Mouse (Mus musculus): ENCODE results near the gene Gm10447.

The Gm10447 gene

DNA sequence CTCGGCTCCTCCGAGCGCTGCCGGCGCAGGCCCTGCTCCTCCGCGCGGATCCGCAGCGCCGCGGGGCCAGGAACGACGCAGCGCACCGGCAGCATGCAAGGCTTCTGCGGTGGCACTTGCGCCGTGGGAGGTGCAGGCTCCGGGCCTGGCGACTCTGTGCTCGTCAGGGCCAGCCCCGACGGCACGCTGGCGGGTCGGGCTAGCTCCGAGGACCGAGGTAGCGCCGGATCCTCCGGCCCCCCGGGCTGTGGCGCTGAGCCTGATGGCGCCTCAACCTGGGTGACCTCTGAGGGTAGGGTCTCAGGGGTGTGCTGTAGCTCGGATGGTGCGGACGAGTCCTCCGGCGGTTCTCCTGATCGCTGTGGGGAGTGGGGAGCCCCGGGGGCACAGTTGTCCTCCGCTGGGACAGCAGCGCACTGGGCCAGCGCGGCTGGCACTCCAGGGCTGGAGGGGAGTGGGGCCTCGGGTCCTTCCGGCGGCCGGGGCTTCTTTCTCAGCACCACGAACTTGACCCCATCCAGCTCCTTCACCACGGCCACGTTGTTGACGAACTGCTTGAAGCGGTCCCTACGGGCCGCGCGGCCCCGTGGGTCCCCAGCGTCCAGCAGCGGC lies 22.4 kb upstream of the Gm10447 start:
- in situ Hi-C loops (cut with MboI, MseI): no loop called here

DNA sequence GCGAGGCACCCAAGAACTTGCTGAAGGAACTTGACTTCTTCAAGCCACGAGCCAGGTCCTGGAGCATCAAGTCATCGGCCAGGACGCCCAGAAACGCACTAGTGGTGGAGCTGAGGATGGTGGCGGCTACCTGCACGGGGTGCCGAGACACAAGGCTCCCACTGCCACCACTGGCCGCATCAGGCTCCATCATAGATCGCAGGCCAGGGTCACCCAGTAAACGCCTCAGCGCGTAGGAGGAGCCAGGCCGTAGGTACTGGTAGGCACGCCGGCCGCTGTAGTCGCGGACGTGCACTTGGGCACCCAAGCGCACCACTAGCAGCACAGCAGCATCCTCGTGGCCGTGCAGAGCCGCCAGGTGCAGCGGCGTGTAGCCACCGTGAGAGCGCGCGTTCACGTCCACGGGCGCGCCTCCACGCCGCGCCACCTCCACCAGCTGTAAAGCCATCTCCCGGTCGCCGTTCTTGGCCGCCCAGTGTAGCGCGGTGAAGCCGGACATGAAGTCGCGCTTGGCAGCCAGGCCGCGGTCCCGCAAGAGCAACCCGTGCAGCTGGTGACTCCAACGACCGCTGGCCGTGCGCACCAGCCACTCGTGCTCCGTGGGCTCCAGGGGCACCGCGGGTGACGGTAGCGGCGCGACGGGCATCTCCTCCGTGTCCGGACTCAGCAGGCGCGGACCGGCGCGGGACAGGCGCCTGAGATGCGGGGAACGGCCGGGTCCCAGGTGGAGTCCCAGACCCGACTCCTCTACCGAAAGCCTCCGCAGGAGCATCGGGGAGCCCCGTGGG lies 21.7 kb upstream of the Gm10447 start:
- in situ Hi-C loops (cut with MboI, MseI): no loop called here

DNA sequence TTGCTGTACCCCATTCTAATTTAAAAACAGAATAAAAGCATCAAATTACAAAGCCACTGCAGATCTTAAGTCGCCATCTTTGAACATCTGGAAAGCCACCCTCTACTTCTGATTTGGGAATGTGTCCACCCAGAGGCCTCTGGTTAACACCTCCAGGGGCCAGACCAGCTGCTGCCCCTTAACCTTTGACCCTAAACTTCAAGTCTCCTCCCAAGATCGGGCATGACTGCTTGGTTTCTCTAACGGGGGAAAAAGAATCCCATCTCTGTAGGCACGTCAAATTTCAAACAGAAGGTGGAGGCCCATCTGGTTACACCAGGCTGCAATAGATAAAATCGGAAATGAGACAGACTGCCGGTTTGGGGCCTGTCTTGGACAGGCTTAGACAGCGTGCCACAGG lies 20.9 kb upstream of the Gm10447 start:
- in situ Hi-C loops (cut with MboI, MseI): no loop called here

DNA sequence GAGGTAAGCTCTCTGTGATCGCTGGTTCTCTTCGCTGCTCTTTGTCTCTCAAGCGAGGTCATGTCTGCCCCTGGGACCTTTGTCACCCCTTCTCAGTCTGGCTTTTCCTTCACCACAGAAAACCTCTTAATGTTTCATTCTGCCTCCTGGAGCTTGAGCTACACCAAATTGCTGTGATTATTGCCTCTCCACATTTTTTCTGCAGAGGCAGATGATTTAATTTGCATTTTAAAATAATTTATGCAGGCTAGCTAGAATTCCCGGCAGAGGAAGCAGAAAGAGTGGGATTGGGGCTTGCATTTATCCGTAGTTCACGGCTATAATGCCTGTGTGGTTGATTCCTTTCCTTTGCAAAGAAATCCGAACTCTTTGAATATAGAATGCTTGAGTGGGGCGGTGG lies 18.7 kb upstream of the Gm10447 start:
- in situ Hi-C loops (cut with MboI, MseI): no loop called here

DNA sequence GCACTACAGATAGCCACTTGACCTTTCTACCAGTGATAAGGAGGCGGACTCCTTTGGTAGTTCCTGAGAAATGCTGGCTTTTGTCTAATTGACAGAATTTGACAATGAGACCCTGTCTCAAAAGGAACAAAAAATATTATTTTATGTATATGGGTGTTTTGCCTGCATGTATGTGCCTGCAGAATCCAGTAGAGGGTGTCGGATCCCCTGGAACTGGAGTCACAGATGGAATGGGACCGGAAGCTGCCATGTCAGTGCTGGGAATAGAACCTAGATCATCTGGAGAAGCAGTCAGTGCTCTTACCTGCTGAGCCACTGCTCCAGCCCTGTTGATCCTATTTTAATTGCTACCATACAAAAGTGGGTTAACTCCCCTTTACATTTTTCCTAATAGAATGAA lies 15.8 kb upstream of the Gm10447 start:
- in situ Hi-C loops (cut with MboI, MseI): no loop called here

DNA sequence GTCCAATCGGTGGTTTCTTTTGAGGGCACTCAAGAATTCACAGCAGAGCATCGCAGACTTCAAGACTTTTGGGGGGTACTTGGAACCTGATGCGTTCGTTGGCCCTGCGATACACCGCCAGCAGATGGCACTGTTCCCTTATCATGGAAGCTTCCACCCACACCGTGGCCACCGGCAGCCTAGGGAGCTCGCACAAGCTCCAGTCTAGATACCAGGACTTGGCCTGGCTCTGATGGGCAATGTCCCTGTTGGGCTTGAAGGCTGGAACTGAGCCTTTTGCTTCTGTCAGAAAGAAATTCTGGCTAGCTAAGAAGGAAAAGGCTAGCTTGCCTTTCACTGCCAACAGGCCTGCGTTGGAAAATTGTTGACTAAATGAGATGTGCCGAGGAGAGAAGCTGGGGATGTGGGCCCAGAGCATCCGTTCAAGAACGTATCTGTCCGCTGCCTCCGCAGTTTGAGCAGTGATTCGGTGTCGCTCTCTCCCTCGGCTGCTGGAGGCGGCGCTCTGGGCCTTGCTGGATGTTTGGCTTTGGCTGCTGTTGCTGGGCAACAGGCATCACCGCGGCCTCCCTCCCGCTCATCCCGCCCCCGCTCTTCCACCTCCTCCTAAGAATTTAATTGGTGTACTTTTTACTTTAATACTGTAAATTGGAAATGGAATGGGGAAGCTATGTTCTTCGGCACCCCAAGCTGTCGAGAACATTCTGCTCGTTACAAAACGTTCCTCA lies 13.2 kb upstream of the Gm10447 start, which contains the start of gene Gm9837:
Gm9837 (minus strand) TSS at position 512 of the 728 bp plus-strand sequence.
- in situ Hi-C loops (cut with MboI, MseI): loop anchor here in 1 of 2 experiments (5.0 kb wide), 1 partner anchor 267 kb away; no protein-coding TSS in a partner anchor

DNA sequence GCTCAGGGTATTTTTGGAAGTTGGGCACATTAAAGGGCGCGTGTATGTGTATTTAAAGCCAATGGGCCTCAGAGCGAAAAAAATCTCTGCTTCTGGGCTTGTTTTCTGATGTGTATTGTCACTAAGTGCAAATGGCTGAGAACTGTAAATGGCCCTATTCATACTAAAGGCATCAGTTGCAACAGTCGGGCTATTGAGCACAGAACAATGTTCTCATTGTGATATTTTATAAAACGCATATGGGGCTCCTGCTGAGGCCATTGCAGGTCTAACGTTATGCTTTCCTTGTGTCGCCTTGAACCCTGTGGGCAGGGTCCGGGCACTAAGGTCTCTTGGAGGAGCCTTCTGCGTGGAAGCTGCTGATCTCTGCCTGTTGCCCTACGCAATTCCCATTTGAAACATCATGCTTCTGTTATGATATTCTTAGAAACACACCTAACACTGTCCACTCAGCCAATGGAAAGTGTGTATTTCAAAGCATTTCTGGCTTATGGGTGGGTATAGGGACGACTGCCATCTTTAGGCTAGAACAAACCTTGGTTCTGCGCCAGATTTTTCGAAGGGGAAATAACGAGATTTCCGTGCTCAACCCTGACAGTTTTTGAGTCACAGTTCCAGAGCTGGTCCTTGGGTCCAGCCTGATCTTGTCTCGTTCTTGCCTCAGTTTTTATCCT lies 12.5 kb upstream of the Gm10447 start:
- in situ Hi-C loops (cut with MboI, MseI): loop anchor here in 1 of 2 experiments (5.0 kb wide), 1 partner anchor 268 kb away; no protein-coding TSS in a partner anchor

DNA sequence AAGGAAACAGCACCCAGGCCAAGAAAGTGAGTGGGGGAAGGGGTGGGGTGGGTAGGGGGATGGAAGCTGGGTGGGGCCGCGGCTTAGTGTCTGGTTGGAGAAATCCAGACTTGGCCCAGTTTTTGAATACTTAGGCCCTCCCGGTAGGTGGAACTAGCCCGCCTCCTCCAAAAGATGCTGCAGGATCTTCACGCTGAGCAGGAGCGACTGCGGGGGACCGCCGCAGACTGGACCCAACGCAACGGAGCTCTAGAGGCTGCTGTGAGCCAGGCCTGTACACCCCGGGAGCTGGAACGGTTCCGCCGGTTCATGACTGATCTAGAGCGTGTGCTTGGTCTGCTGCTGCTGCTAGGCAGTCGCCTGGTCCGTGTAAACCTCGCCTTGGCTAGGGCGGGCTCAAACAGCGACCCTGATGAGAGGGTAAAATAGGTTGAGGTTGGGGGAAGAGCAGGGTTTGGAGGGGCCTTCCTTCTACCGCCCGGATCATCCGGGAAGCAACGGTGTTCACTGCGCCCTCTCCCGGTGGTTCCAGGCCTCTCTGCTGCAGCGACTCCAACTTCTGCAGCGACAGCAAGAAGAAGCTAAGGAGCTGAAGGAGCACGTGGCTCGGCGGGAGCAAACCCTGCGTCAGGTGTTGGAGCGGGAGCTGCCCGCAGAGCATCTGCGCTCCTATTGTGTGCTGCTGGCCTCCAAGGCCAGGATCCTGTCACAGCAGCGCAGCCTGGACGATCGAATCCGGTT lies 9.5 kb upstream of the Gm10447 start:
- in situ Hi-C loops (cut with MboI, MseI): loop anchor here in 1 of 2 experiments (5.0 kb wide), 1 partner anchor 271 kb away; no protein-coding TSS in a partner anchor

DNA sequence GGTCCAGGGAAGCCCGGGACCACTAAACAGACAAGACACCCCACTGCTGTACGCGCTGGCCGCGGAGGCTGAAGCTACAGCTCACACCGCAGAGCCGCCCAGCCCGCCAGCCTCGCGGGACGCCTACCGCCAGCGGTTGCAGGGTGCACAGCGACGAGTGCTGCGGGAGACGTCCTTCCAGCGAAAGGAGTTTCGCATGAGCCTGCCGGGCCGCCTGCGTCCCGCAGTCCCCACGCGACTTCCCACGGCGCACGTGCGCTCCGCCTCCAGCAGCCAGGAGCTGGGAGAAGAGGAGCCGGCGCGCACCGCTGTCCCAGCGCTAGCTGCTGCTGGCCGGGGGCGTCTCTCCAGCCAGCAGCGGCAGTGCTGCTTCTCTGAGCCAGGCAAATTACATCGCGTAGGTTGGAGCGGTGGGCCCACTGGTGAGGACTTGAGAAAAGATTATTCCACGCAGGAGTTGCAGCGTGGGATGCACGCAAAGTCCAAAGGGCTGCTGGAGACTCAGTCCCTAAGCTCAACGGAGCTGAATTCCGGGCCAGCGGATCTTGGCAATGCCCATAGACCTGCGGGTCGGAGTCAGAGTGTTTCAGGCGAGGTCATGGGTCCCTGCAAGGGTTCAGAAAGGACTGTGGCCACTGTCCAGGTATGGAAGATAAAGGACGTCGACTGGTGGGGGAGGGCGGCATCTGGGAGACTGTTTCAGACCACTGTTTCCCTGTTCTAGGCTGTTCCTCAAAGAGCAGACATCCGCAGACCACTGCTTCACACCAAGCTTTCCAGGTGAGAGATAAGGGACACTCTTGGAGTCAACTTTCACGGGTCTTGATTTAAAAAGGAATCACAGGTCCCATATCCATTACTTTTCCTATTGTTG lies 6.9 kb upstream of the Gm10447 start:
- in situ Hi-C loops (cut with MboI, MseI): no loop called here

DNA sequence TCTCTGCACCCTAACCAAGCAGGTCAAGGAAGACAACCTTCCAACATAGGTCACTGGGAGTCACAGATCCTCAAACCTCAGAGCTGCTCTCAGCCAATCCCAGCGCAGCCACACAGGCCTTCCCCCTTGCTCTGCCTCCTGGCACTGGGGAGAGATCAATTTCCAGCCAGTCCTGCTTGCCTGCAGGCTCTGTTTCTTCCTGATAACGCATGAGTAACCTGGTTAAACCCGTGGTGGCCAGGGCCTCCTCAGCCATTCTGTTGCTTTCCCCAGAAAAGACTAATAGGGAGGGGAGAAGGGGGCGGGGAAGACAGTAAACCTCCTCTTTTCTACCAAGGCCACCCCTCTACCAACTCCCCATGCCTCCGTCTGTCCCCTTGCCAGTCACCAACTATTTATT lies 4.8 kb upstream of the Gm10447 start:
- in situ Hi-C loops (cut with MboI, MseI): no loop called here

DNA sequence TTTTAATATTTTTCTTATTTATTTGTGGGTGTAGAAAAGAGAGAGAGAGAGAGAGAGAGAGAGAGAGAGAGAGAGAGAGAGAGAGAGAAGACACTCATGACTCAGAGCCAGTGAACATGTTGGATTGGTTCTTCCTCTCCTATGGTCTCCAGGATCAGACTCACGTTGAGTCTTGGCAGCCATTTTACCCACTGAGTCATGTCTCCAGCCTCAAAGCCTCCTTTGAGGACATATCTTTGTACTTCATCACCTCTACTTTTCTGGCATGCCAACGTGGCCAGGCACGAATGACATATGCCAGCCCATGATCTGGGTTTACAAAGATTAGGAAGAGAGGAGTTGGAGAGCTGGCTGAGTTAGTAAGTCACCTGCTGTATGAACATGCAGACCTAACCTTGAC lies 3.3 kb upstream of the Gm10447 start:
- in situ Hi-C loops (cut with MboI, MseI): no loop called here

DNA sequence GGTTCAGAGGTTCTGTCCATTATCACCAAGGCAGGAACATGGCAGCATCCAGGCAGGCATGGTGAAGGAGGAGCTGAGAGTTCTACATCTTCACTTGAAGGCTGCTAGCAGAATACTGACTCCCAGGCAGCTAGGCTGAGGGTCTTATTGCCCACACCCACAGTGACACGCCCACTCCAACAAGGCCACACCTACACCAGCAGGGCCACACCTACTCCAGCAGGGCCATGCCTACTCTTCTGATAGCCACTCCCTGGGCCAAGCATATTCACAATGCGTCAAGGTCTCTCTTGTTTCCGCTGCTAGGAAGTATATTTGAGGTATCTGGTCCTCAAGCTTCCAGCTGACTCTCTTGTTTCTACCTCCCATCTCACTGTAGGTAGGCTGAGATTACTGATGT lies 2.1 kb upstream of the Gm10447 start:
- in situ Hi-C loops (cut with MboI, MseI): no loop called here

DNA sequence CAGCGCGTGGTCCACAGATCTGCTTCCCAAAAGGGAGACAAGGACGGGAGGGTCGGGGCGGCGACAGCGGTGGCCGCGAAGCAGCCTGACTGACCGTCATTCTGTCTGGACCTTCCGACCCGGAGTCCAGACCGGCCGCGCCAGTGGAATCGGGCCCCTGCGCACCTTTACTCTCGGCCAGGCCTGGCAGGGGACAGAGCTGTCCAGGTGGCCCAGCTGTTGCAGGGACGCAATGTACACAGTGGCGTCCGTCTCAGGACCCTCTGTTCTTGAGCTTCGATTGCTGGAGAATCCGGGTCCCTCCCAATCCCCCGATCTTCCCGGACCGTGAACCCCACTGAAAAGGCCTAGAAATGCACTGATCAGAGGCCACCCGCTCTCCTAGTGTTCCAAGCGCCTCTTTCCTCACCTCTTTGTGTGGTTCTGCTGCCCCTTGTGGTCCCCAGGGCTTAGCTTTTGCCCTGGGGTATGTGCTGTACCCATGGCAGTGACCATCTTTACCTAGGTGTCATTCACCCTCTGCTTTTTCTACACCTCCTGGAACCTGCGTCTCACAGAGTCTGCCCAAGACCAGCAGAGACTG lies 553 bp upstream of the Gm10447 start:
- in situ Hi-C loops (cut with MboI, MseI): no loop called here

DNA sequence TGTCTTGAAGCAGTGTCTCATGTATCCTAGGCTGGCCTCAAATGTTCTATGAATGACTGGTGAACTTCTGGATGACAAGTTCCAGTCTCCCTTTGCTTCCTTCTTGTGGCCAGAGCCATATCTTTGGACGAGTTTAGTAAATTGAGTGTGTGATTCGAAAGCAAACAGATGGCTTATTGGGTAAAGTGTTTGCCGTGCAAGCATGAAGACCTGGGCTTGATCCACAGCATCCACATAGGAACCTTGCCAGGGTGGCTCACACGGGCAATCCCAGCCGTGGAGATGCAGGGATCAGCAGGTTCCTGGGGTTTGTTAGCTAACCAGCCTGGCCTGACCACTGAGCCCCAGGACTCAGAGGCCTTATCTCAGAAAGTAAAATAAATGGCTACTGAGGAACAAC lies 3.9 kb downstream of the Gm10447 start:
- in situ Hi-C loops (cut with MboI, MseI): no loop called here

DNA sequence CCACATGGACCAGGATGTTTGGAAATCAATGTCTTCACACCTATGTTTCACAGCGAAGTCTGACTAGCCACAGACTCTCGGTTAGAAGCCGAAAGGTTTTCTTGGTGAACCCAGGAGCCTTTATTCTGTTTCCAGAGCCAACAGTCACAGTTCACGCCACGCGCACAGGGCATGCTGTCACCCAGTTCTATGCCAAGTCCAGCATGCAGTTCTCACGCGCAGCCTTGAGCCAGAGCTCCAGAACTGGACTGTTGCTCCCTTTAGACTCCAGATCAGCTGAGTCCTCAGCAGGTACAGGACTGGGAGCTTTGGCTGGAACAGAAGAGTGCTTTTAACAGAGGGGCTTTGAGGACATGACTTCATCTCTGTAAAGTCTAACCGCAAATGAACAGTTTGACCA lies 4.5 kb downstream of the Gm10447 start:
- in situ Hi-C loops (cut with MboI, MseI): no loop called here

DNA sequence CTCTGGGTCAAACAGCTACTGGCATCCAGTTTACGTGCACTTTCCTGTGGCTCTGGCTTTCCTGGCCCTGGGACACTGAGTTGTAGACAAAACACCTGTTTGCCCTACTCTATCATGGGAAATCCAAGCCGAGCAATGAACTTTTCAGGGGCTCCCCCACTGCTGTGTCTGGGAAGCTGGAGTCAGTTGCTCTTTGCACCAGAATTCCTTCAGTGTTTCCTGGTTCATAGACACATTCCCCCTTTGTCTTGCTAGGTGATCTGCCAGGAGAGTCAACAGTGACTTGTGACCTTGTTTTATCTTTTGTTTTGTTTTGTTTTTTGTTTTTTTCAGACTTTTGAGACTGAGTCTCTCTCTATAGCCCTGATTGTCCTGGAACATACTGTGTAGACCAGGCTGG lies 5.5 kb downstream of the Gm10447 start:
- in situ Hi-C loops (cut with MboI, MseI): no loop called here

DNA sequence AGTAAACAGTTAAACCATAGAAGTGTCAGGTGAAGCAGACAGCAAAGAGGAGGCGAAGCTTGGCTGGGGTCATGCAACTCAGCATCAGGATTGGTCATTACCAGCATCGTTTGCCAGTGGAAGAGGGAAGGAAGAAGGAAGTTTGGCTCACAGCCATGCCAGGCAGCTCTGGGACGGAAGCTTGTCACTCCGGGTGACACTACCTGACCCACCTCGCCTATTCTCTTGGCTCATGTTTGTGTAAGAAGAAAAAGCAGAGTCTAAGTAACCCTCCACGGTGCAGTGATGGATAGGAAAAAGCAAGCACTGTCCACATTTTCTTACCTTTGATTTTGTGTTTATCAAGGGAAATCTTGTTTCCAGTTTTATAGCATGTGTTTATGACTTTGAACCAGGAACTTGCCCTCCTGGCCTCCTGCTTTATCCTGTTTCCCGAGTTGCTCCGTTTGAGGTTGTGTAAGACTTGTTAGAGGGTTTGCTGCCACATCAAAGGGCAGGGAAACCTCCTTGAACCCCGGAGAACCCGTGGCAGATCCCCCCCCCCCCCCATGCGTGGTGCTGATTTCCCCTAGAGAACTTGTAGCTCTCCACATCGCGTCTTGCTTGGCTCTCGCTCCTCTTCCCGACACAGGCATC lies 6.7 kb downstream of the Gm10447 start:
- in situ Hi-C loops (cut with MboI, MseI): no loop called here

DNA sequence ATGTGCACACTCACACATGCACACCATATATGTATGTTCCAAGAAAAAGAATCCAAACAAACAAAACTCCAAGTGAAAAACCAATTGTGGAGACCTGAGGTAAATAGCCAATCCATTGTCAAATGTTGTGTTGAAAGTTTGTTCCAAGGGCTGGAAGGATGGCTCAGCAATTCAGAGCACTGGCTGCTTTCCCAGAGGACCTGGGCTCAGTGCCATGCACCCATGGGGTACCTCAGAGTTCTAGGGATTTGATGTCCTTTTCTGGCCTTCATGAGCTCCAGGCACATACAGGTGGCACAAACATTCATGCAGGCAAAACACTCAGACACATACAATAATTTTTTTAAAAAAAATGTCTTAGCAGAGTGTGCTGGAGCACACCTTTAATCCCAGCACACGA lies 8.4 kb downstream of the Gm10447 start:
- in situ Hi-C loops (cut with MboI, MseI): no loop called here

DNA sequence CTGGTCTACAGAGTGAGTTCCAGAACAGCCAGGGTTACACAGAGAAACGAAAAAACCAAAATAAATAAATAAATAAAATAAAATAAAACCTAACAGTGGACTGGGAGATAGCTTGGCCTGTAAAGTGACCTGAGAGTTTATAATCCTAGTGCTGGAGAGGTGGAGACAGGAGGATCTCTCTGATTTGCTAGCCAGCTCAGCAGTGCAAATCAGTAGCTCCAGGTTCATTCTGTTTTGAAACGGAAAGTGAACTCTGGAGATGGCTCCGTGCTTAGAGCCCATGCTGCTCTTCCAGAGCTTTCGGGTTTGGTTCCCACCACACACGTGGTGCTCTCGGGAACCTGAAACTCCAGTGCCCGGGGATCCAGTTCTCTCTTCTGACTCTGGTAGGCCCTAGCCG lies 8.9 kb downstream of the Gm10447 start:
- in situ Hi-C loops (cut with MboI, MseI): no loop called here

Measured in T-helper 17 cell (primary cell).